Mouse (Mus musculus): ENCODE data around the gene Minos1. TPM values are rescaled to one million over a fixed set of nuclear protein-coding genes. Genes with fewer than 3 reads are reported as not detected.

Gene Minos1
- total and polyA plus RNA-seq, 2 experiments from 2014 or later, result 17.1 to 462 TPM

DNA sequence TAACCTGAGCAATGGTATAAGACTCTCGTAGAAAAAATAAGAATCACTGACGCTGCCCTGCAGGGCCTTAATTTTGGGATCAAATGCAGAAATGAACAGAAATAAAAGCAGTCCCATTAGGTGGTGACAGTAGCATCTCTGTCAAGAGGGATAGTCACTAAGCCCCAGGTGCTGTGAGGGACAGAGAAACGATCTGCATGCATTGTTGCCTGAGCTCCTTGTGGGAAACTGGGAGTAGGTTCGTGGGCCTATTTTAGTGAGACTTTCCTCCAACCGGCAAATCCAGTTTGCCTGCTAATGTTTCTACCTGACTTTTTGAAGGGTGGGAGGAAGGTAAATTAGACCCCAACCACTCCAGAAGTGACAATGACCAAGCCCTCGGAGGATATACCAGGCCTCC, 33.2 kb upstream of the Minos1 start:
- Histone ChIP-seq H3K9me3 (ENCODE audit: low read length) (no peaks in the 10 kb centered on the region), H3K36me3 (ENCODE audit: insufficient read depth, low read length) (no peaks in the 10 kb centered on the region), H3K4me2 (ENCODE audit: low read depth, low read length) (no peak overlapping the region), H3K4me1 (ENCODE audit: insufficient read depth, low read length) (no peaks in the 10 kb centered on the region), H3K4me3 (ENCODE audit: low read length) (no peak overlapping the region), H3K27ac (no peak overlapping the region), H3K9ac (replicated peaks; ENCODE audit: low read length) (no peak overlapping the region), H3K27me3 (ENCODE audit: insufficient read depth, low read length) (no peaks in the 10 kb centered on the region)
- ATAC-seq (no peak), DNase-seq (ENCODE audit: low spot score) (no peak)
- WGBS, result 92% methylated on average over 6 of the region's 6 CpGs
- TF ChIP-seq CTCF (IDR thresholded peaks at IDR 0.05; ENCODE audit: low read depth), result no peak

DNA sequence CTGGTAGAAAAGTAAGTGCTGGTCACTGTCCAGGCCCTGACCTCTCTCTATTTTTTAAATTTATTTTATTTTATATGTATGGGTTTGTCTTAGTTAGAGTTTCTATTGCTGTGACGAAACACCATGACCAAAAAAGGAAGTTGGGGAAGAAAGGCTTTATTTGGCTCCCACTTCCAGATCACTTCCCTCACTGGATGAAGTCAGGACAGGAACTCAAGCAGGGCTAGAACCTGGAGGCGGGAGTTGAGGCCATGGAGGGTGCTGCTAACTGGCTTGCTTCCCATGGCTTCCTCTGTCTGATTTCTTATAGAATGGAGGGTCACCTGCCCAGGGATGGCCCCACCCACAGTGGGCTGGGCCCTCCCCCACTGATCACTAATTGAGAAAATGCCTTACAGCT, 30.2 kb upstream of the Minos1 start:
- ATAC-seq (no peak), DNase-seq (ENCODE audit: low spot score) (no peak)
- Histone ChIP-seq H3K4me2 (ENCODE audit: low read depth, low read length) (no peak overlapping the region), H3K9me3 (ENCODE audit: low read length) (no peaks in the 10 kb centered on the region), H3K4me3 (ENCODE audit: low read length) (no peak overlapping the region), H3K9ac (replicated peaks; ENCODE audit: low read length) (no peak overlapping the region), H3K27me3 (ENCODE audit: insufficient read depth, low read length) (no peaks in the 10 kb centered on the region), H3K27ac (no peak overlapping the region), H3K4me1 (ENCODE audit: insufficient read depth, low read length) (no peaks in the 10 kb centered on the region), H3K36me3 (ENCODE audit: insufficient read depth, low read length) (no peaks in the 10 kb centered on the region)
- TF ChIP-seq CTCF (IDR thresholded peaks at IDR 0.05; ENCODE audit: low read depth), result no peak
- 68% methylated on average over 2 of the region's 2 CpGs for WGBS

DNA sequence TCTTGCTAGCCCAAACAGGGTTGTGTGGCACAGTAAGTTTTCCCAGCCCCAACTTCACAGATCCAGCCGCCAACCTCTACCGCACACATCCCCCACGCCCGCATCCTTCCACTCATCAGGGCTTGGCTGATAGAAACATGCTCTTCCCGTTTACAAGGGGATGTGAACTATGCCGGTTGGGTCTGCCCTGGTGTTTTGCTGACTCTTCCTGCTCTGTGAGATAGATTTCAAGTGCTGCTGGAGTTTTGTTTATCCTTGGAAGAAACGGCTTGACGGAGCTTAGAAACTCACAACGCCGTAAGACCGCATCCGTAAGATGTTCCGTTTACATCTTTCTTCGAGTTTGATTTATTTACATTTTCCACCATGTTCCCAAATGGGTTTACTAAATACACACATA, 27.4 kb upstream of the Minos1 start:
- Histone ChIP-seq H3K27me3 (ENCODE audit: insufficient read depth, low read length) (no peaks in the 10 kb centered on the region), H3K27ac (no peak overlapping the region), H3K4me1 (ENCODE audit: insufficient read depth, low read length) (no peaks in the 10 kb centered on the region), H3K4me3 (ENCODE audit: low read length) (no peak overlapping the region), H3K9ac (replicated peaks; ENCODE audit: low read length) (no peak overlapping the region), H3K9me3 (ENCODE audit: low read length) (no peaks in the 10 kb centered on the region), H3K36me3 (ENCODE audit: insufficient read depth, low read length) (no peaks in the 10 kb centered on the region), H3K4me2 (ENCODE audit: low read depth, low read length) (no peak overlapping the region)
- WGBS, result 84% methylated on average over 14 of the region's 14 CpGs
- ATAC-seq, result no peak
- no peak for TF ChIP-seq CTCF (IDR thresholded peaks at IDR 0.05; ENCODE audit: low read depth)
- no peak for DNase-seq (ENCODE audit: low spot score)

DNA sequence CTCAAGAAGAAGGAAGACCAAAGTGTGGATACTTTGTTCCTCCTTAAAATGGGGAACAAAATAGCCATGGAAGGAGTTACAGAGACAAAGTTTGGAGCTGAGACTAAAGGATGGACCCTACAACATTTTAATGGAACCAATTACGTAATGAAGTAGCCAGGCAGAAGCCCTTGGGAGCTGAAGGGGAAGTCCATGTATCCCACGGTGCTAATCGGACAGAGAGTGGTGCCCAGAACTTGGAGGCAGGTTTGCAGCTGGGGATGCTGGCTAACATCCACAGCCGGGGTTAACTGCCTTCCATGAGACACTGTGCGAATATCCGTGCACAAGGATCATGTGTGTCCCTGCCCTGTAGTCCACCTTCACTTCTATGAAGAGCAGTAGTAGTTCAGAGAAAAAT, 25.6 kb upstream of the Minos1 start:
- no peak for TF ChIP-seq CTCF (IDR thresholded peaks at IDR 0.05; ENCODE audit: low read depth)
- Histone ChIP-seq H3K36me3 (ENCODE audit: insufficient read depth, low read length) (no peaks in the 10 kb centered on the region), H3K9ac (replicated peaks; ENCODE audit: low read length) (no peak overlapping the region), H3K9me3 (ENCODE audit: low read length) (no peaks in the 10 kb centered on the region), H3K27me3 (ENCODE audit: insufficient read depth, low read length) (no peaks in the 10 kb centered on the region; the same call in 1 of the 2 replicates), H3K4me2 (ENCODE audit: low read depth, low read length) (no peak overlapping the region), H3K4me3 (ENCODE audit: low read length) (no peak overlapping the region), H3K4me1 (ENCODE audit: insufficient read depth, low read length) (no peaks in the 10 kb centered on the region), H3K27ac (no peak overlapping the region)
- ATAC-seq, result no peak
- no peak for DNase-seq (ENCODE audit: low spot score)
- 86% methylated on average over 6 of the region's 6 CpGs for WGBS

DNA sequence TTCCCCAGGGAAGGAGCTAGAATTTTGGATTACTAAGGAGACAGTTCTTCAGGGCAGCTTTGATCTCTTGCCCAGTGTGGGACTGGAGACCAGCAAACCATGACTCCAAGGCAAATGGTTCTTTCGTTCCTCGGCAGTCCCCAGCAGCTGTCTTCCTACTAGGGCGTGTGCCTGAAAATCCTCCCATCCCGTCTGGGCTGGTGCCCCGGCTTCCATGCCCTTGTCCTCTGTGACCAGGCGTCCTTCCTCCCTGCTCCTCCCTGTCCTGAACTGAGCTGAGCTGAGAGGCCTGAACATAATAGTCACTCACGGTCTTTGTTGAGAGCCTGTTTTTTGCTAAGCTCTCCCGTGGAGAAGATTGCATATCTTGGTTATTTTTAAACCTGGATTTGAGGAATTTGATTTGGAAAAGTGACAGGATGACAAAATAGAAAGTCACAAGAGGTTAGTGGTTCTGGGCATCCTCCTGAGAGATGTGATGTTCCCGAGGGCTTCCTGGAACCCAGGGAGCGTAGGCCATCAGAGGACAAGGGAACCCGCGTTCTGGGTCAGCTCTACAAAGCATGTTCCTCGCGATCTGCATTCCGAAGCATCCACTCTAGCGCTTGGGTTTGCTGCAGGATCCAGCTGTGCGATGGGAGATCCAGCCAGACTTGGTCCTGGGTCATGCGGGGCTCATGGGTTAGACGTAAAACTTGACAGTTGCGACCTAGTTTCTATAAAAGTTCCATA, 23.8 kb upstream of the Minos1 start:
- WGBS, result 75% methylated on average over 20 of the region's 20 CpGs
- no peak for ATAC-seq

DNA sequence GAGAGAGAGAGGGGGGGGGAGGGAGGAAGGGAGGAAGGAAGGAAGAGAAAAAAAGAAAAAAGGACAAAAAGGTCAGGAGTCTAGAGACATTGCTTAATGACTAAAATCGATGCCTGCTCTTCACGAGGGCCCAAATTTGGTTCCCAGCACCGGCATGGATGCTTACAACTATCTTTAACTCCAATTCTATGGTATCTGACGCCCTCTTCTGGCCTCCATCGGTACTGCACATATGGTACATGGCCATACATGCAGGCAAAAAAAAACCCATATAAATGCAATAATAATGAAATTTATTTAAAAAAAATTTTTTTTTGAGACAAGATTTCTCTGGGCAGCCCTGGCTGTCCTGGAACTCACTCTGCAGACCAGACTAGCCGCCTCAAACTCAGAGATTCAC, 20.5 kb upstream of the Minos1 start:
- Histone ChIP-seq H3K4me2 (ENCODE audit: low read depth, low read length) (no peak overlapping the region), H3K27me3 (ENCODE audit: insufficient read depth, low read length) (no peaks in the 10 kb centered on the region; the same call in 1 of the 2 replicates), H3K36me3 (ENCODE audit: insufficient read depth, low read length) (no peaks in the 10 kb centered on the region), H3K9me3 (ENCODE audit: low read length) (peaks cover 15% of the 10 kb centered on the region), H3K9ac (replicated peaks; ENCODE audit: low read length) (no peak overlapping the region), H3K4me1 (ENCODE audit: insufficient read depth, low read length) (no peaks in the 10 kb centered on the region), H3K4me3 (ENCODE audit: low read length) (no peak overlapping the region), H3K27ac (no peak overlapping the region)
- no peak for ATAC-seq
- DNase-seq (ENCODE audit: low spot score), result no peak
- 72% methylated on average over 6 of the region's 6 CpGs for WGBS
- TF ChIP-seq CTCF (IDR thresholded peaks at IDR 0.05; ENCODE audit: low read depth), result peak; percentile 22; the same call in 1 of the 2 replicates

More for the DNA sequence above, 23.8 kb upstream of the Minos1 start:
- Histone ChIP-seq H3K27ac (no peak overlapping the region), H3K4me3 (ENCODE audit: low read length) (no peak overlapping the region), H3K27me3 (ENCODE audit: insufficient read depth, low read length) (no peaks in the 10 kb centered on the region; the same call in 1 of the 2 replicates), H3K9me3 (ENCODE audit: low read length) (no peaks in the 10 kb centered on the region), H3K36me3 (ENCODE audit: insufficient read depth, low read length) (no peaks in the 10 kb centered on the region), H3K9ac (replicated peaks; ENCODE audit: low read length) (no peak overlapping the region), H3K4me2 (ENCODE audit: low read depth, low read length) (no peak overlapping the region), H3K4me1 (ENCODE audit: insufficient read depth, low read length) (no peaks in the 10 kb centered on the region)
- no peak for DNase-seq (ENCODE audit: low spot score)
- TF ChIP-seq CTCF (IDR thresholded peaks at IDR 0.05; ENCODE audit: low read depth), result no peak

DNA sequence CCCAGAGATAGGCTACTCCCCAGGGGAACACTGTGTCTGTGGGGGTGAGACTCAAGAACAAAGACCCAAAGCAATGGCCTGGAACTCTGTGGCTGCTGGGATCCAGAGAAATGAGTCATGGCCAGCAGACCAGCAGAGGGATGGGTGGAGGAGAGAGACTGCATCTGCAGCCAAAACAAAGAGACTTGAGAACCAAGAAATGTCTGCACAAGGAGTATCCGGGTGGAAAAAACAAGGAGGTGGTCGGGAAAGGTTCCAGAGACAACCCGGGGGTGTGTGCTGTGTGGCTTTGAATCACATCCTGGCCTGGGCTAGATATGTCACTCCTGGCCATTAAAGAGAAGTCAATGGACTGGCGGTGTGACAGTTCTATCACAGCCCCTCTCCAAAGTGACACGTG, 15.8 kb upstream of the Minos1 start:
- H3K4me1 ChIP-seq (ENCODE audit: insufficient read depth, low read length), result no peaks in the 10 kb centered on the region
- no peak for ATAC-seq
- 81% methylated on average over 5 of the region's 5 CpGs for WGBS

More for the DNA sequence above, 15.8 kb upstream of the Minos1 start:
- no peak overlapping the region for H3K27ac ChIP-seq
- H3K4me2 ChIP-seq (ENCODE audit: low read depth, low read length), result no peak overlapping the region
- H3K9ac ChIP-seq (replicated peaks; ENCODE audit: low read length), result no peak overlapping the region
- TF ChIP-seq CTCF (IDR thresholded peaks at IDR 0.05; ENCODE audit: low read depth), result no peak
- H3K27me3 ChIP-seq (ENCODE audit: insufficient read depth, low read length), result no peaks in the 10 kb centered on the region
- peaks cover 17% of the 10 kb centered on the region for H3K9me3 ChIP-seq (ENCODE audit: low read length)
- DNase-seq (ENCODE audit: low spot score), result no peak
- H3K4me3 ChIP-seq (ENCODE audit: low read length), result no peak overlapping the region
- no peaks in the 10 kb centered on the region for H3K36me3 ChIP-seq (ENCODE audit: insufficient read depth, low read length)
